ENCODE assay signal across 7 mouse cellular contexts in the genomic region with DNA sequence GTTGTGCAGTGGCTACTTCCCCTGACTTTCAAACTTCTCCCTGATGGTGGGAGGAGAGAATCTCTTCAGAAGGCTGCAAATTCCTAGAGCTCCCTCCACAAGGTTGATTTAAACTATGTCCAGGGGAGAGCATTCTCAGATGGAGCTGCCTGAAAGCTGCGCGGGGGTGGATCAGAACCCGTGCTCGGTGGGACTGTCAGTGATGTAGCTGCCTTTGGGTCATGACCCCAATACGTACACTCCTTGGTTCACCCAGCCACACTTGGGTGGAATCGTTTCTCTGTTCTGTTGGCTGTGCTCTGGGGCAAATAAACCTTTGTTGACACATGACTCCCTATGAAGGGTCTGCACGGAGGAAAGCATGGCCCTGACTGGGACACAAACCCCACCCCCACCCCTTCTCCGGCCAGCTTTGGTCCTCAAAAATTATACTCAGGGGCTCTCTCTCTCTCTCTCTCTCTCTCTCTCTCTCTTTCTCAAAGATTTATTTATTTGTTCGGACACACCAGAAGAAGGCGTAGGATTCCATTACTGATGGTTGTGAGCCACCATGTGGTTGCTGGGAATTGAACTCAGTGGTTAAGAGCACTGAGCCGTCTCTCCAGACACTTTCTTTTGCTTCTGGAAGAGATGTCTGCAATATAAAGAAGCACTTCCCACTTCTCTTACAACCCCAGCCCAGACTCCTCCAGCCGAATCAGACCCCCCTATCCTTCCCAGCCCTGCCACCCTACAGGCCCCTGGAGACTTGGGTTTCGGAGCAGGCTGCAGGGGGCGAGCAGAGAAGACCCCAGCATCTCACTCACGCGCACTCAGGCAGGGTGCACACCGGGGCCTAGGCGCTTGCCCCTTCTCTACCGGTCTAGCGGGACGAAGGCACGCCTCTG. TPM values are rescaled to one million over a fixed set of nuclear protein-coding genes. Genes with fewer than 3 reads are reported as not detected.
DNase-seq lines count a peak whose midpoint lies in the region; ATAC-seq and TF ChIP-seq lines count a peak whose summit lies in the region.

No protein-coding gene starts in this region.

- H3K4me2 ChIP-seq in limb, embryonic 13.5 days (replicated peaks): peak overlapping the region; percentile 66

- H3K9ac ChIP-seq in limb, embryonic 13.5 days: peak overlapping the region; percentile 76

- no peak for TF ChIP-seq CTCF in small intestine, adult 2 months (IDR thresholded peaks at IDR 0.05; ENCODE audit: extremely low read depth, insufficient read length, insufficient replicate concordance, low read depth, low read length)

- DNase-seq in retina, postnatal 1 day: peak; percentile 8
- DNase-seq in retina, embryonic 14.5 days (ENCODE audit: low spot score): no peak
- no peak for DNase-seq in forebrain, embryonic 10.5 days (ENCODE audit: extremely low spot score, low spot score)
- no peak for DNase-seq in natural killer cell, adult 2 months (ENCODE audit: low spot score in 2 of 2)
- no peak for DNase-seq in ovary, postnatal 10 days (ENCODE audit: low spot score)

- peaks cover 62% of the 10 kb centered on the region for H3K36me3 ChIP-seq in forebrain, embryonic 10.5 days (replicated peaks)
- peaks cover 46% of the 10 kb centered on the region for H3K36me3 ChIP-seq in limb, embryonic 13.5 days
- peaks cover 14% of the 10 kb centered on the region for H3K36me3 ChIP-seq in small intestine, adult 2 months (ENCODE audit: control insufficient read depth, insufficient read depth, low read length)

- peaks cover 3% of the 10 kb centered on the region; the same call in 1 of the 2 replicates for H3K9me3 ChIP-seq in forebrain, embryonic 10.5 days
- no peaks in the 10 kb centered on the region; the same call in 1 of the 2 replicates for H3K9me3 ChIP-seq in limb, embryonic 13.5 days

- H3K4me1 ChIP-seq in forebrain, embryonic 10.5 days: peaks cover 33% of the 10 kb centered on the region
- peaks cover 23% of the 10 kb centered on the region for H3K4me1 ChIP-seq in limb, embryonic 13.5 days
- peaks cover 15% of the 10 kb centered on the region; the same call in 1 of the 2 replicates for H3K4me1 ChIP-seq in small intestine, adult 2 months (ENCODE audit: control insufficient read depth, insufficient read depth, insufficient read length, low read length)

- H3K27me3 ChIP-seq in forebrain, embryonic 10.5 days (ENCODE audit: poor library complexity, severe bottlenecking): no peaks in the 10 kb centered on the region
- H3K27me3 ChIP-seq in limb, embryonic 13.5 days: no peaks in the 10 kb centered on the region
- H3K27me3 ChIP-seq in small intestine, adult 2 months (ENCODE audit: control insufficient read depth, insufficient read depth, low read length): no peaks in the 10 kb centered on the region

- ATAC-seq in limb, embryonic 13.5 days (ENCODE audit: low FRiP score, low read depth): peak; percentile 63; the same call in 1 of the 2 replicates

- H3K27ac ChIP-seq in forebrain, embryonic 10.5 days: peak overlapping the region; percentile 92
- H3K27ac ChIP-seq in limb, embryonic 13.5 days: peak overlapping the region; percentile 40; the same call in 1 of the 2 replicates
- H3K27ac ChIP-seq in small intestine, adult 2 months (ENCODE audit: insufficient read depth, low read depth, low read length): peak overlapping the region; percentile 21

- 9% methylated on average over 22 of the region's 22 CpGs for WGBS in forebrain, embryonic 10.5 days
- 5% methylated on average over 22 of the region's 22 CpGs for WGBS in limb, embryonic 13.5 days
- WGBS in small intestine, adult 2 months: 2% methylated on average over 22 of the region's 22 CpGs

- H3K4me3 ChIP-seq in forebrain, embryonic 10.5 days: peak overlapping the region; percentile 85
- H3K4me3 ChIP-seq in limb, embryonic 13.5 days: peak overlapping the region; percentile 63
- H3K4me3 ChIP-seq in small intestine, adult 2 months (ENCODE audit: low read depth, low read length): peak overlapping the region; percentile 75

- TF ChIP-seq POLR2A in small intestine, adult 2 months (IDR thresholded peaks at IDR 0.05; ENCODE audit: low read depth, low read length): no peak; the same call in 1 of the 2 replicates

RNA-seq across cellular contexts. Expression of gene Miip, which starts 0.8 kb away (rescaled TPM):
- 70.1 and 73.4 TPM in 2 replicates for polyA plus RNA-seq in forebrain, embryonic 10.5 days (2016; fragmentation: Nextera tagmentation; extraction: Ambion mirVana)
- polyA plus RNA-seq in limb, embryonic 13.5 days (2015; fragmentation: Nextera tagmentation; extraction: Ambion mirVana): 42.8 and 48.8 TPM in 2 replicates
- polyA plus RNA-seq in small intestine, adult 2 months (2012; rRNA removed): 19.6 and 48.3 TPM in 2 replicates

RNA-seq across cellular contexts. Expression of gene Fv1, which starts 1.0 kb away (rescaled TPM):
- 15.4 and 16.4 TPM in 2 replicates for polyA plus RNA-seq in forebrain, embryonic 10.5 days (2016; fragmentation: Nextera tagmentation; extraction: Ambion mirVana)
- 11.3 and 13.0 TPM in 2 replicates for polyA plus RNA-seq in limb, embryonic 13.5 days (2015; fragmentation: Nextera tagmentation; extraction: Ambion mirVana)
- polyA plus RNA-seq in small intestine, adult 2 months (2012; rRNA removed): 0.41 and 0.58 TPM in 2 replicates

RNA-seq across cellular contexts. Expression of gene Zfp933, which starts 19.6 kb away (rescaled TPM):
- 4.7 and 6.0 TPM in 2 replicates for polyA plus RNA-seq in forebrain, embryonic 10.5 days (2016; fragmentation: Nextera tagmentation; extraction: Ambion mirVana)
- polyA plus RNA-seq in limb, embryonic 13.5 days (2015; fragmentation: Nextera tagmentation; extraction: Ambion mirVana): 5.4 and 7.1 TPM in 2 replicates
- 0.05 and 0.13 TPM in 2 replicates for polyA plus RNA-seq in small intestine, adult 2 months (2012; rRNA removed)

RNA-seq across cellular contexts. Expression of gene Mfn2, which starts 36.7 kb away (rescaled TPM):
- 42.9 and 43.4 TPM in 2 replicates for polyA plus RNA-seq in forebrain, embryonic 10.5 days (2016; fragmentation: Nextera tagmentation; extraction: Ambion mirVana)
- polyA plus RNA-seq in limb, embryonic 13.5 days (2015; fragmentation: Nextera tagmentation; extraction: Ambion mirVana): 33.7 and 37.8 TPM in 2 replicates
- polyA plus RNA-seq in small intestine, adult 2 months (2012; rRNA removed): 38.0 and 72.8 TPM in 2 replicates

RNA-seq across cellular contexts. Expression of gene Zfp984, which starts 58.2 kb away (rescaled TPM):
- polyA plus RNA-seq in forebrain, embryonic 10.5 days (2016; fragmentation: Nextera tagmentation; extraction: Ambion mirVana): 8.2 and 8.4 TPM in 2 replicates
- 6.1 and 7.1 TPM in 2 replicates for polyA plus RNA-seq in limb, embryonic 13.5 days (2015; fragmentation: Nextera tagmentation; extraction: Ambion mirVana)
- 0.09 TPM in 1 of 2 replicates, not detected in the other for polyA plus RNA-seq in small intestine, adult 2 months (2012; rRNA removed)

Comparison
In these comparisons a context has a peak if more than half of its experiments do, and no peak if none do; other contexts are left out.
1. H3K27ac ChIP-seq: peak in every context shown above with its lines; median percentile 92 in forebrain, embryonic 10.5 days; 40 in limb, embryonic 13.5 days; 21 in small intestine, adult 2 months.